Mouse (Mus musculus) midbrain, embryonic 10.5 days (tissue): ENCODE data around the gene Nubpl. TPM values are rescaled to one million over a fixed set of nuclear protein-coding genes. Genes with fewer than 3 reads are reported as not detected.
A peak's percentile ranks its signal among the peaks of the same experiment; 100 is the strongest.
"Not testable (repeated sequence)": the region's sequence is repeated elsewhere in the genome, so short reads cannot be mapped to it uniquely, and the experiment has no call there.

Source experiments
- DNase-seq: peaks from one replicate; pipeline ENCODE4 v3.0.0-alpha.2; 2017; ENCODE audit warnings: low spot score
- H3K27ac ChIP-seq: fragments of 300-500 bp; sonication (generic); replicated peaks from 2 replicates; pipeline ENCODE4 v1.5.1; 2016; ENCODE audit warnings: mild to moderate bottlenecking
- H3K27me3 ChIP-seq: fragments of 300-500 bp; sonication (generic); 2 replicates; pipeline ENCODE4 v1.6.1; 2016; ENCODE audit warnings: low read depth, mild to moderate bottlenecking; ENCODE audit not compliant: poor library complexity, severe bottlenecking
- H3K36me3 ChIP-seq: fragments of 300-500 bp; sonication (generic); 2 replicates; pipeline ENCODE4 v1.6.1; 2016; ENCODE audit warnings: mild to moderate bottlenecking, moderate library complexity
- H3K4me1 ChIP-seq: fragments of 300-500 bp; sonication (generic); 2 replicates; pipeline ENCODE4 v1.6.1; 2016
- H3K4me3 ChIP-seq: fragments of 300-500 bp; sonication (generic); 2 replicates; pipeline ENCODE4 v1.5.1; 2016; ENCODE audit warnings: mild to moderate bottlenecking, moderate library complexity
- H3K9me3 ChIP-seq: fragments of 300-500 bp; sonication (generic); replicated peaks from 2 replicates; pipeline ENCODE4 v1.6.1; 2016; ENCODE audit warnings: mild to moderate bottlenecking
- WGBS: fragments of 180-500 bp; shearing (Covaris S2); methylation state at CpG from one replicate; pipeline ENCODE4 v1.1.7; 2016; 5-methylcytosine and 5-hydroxymethylcytosine counted together
- polyA plus RNA-seq: library from polyadenylated mRNA; unstranded; fragments of >200 nt; fragmentation: Nextera tagmentation; extraction: Ambion mirVana; gene quantifications from 2 replicates; pipeline ENCODE4 v1.2.1, GENCODE M21; 2016

Gene Nubpl
- polyA plus RNA-seq: 15.6 and 17.6 TPM in 2 replicates

- 0% methylated on average over 32 of the region's 32 CpGs for WGBS
- H3K9me3 ChIP-seq: no peaks in the 10 kb centered on the region
- no peaks in the 10 kb centered on the region for H3K27me3 ChIP-seq
- DNase-seq: peak; percentile 96
- peaks cover 8% of the 10 kb centered on the region for H3K4me1 ChIP-seq
- H3K4me3 ChIP-seq: peak within 1 kb of the TSS; percentile 96
- no peaks in the 10 kb centered on the region for H3K36me3 ChIP-seq
- peak within 1 kb of the TSS; percentile 96 for H3K27ac ChIP-seq
Observed at GRCm38 (mm10) chr12:52097650-52098070, at the start of gene Nubpl. Gene Nubpl, plus strand, starts transcription at chr12:52097737.

DNA sequence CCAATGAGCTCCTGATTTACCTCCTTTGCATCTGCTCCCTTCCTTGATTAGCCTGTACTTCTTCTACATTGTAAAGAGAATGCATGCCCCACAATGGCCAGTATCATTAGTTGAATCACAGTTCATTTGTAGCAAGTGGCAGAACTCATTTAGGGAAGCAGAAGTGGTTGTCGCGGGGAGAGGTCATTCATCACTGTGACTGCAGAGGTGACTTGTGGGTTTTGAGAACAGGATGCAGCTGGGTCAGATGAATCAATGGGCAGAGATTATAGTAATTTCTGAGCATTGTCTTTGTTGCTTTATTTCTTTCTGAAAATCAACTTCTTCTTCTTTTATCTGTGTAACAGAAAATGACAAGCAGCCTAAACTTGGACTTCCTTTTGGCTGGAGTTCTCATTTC lies 48.2 kb upstream of the Nubpl start:
- WGBS: 85% methylated on average over 2 of the region's 2 CpGs
- no peak for DNase-seq

DNA sequence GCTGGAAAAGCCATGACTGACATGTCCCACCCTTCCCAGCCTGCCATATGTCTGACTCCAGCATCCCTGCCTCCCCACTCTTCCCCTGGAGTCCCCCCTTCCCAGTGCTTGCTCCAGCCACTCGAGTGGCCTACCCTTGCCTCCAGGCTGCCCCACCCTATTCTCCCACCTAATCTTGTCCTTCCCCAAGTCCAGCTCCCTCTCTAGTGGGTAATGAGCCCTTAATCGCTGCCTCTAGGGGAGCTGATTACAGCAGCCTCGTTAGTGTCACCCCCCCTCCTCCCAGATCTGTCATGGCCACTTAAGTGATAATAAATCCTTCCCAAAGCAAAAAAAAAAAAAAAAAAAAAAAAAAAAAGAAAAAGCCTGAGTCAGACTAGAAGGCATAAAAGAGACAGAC lies 18.2 kb upstream of the Nubpl start:
- WGBS: 46% methylated on average over 2 of the region's 3 CpGs
- DNase-seq, H3K4me1 ChIP-seq, H3K27ac ChIP-seq, H3K9me3 ChIP-seq, H3K4me3 ChIP-seq, H3K36me3 ChIP-seq, H3K27me3 ChIP-seq: not testable (repeated sequence)

More for the DNA sequence above, 48.2 kb upstream of the Nubpl start:
- no peaks in the 10 kb centered on the region for H3K36me3 ChIP-seq
- no peaks in the 10 kb centered on the region for H3K27me3 ChIP-seq
- H3K9me3 ChIP-seq: no peaks in the 10 kb centered on the region
- no peak overlapping the region for H3K4me3 ChIP-seq
- H3K4me1 ChIP-seq: peaks cover 8% of the 10 kb centered on the region
- no peak overlapping the region for H3K27ac ChIP-seq

GRCm38 (mm10) chr12:52097049-52097649 lies 388 bp upstream of the Nubpl start:
- Histone ChIP-seq H3K4me3 (peak overlapping the region; percentile 96), H3K9me3 (no peaks in the 10 kb centered on the region), H3K4me1 (peaks cover 8% of the 10 kb centered on the region), H3K27ac (peak overlapping the region; percentile 96), H3K27me3 (no peaks in the 10 kb centered on the region), H3K36me3 (no peaks in the 10 kb centered on the region)
- 70% methylated on average over 13 of the region's 13 CpGs for WGBS
- no peak for DNase-seq

GRCm38 (mm10) chr12:52120276-52120675 lies 22.7 kb downstream of the Nubpl start:
- H3K27ac ChIP-seq: no peak overlapping the region; the same call in 1 of the 2 replicates
- no peak for DNase-seq
- no peak overlapping the region for H3K4me3 ChIP-seq

GRCm38 (mm10) chr12:52126407-52126806 lies 28.9 kb downstream of the Nubpl start:
- Histone ChIP-seq H3K36me3 (no peaks in the 10 kb centered on the region), H3K4me3 (no peak overlapping the region), H3K4me1 (peaks cover 9% of the 10 kb centered on the region), H3K27me3 (no peaks in the 10 kb centered on the region), H3K27ac (no peak overlapping the region), H3K9me3 (no peaks in the 10 kb centered on the region)
- no peak for DNase-seq
- 86% methylated on average over 3 of the region's 3 CpGs for WGBS

More at GRCm38 (mm10) chr12:52120276-52120675, 22.7 kb downstream of the Nubpl start:
- Histone ChIP-seq H3K4me1 (peaks cover 24% of the 10 kb centered on the region), H3K36me3 (no peaks in the 10 kb centered on the region), H3K9me3 (no peaks in the 10 kb centered on the region), H3K27me3 (no peaks in the 10 kb centered on the region)

DNA sequence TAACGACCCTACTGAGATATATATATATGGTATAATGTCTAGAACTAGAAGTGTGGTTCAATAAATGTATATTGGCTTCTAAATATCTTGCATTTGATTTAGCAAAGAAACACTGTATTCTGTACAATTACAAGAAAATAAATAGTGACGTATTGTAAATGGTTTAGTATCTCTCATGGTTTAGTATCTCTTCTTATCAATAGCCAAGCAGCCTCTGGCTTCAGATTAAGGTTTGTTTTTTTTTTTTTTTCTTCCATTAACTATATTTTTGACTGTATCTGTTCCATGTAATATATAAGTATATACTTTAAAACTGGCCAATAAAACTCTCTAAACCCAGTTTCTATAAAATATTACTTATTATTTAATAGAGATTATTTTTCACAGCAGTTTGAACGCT lies 31.5 kb downstream of the Nubpl start:
- Histone ChIP-seq H3K27me3 (no peaks in the 10 kb centered on the region), H3K9me3 (no peaks in the 10 kb centered on the region), H3K27ac (no peak overlapping the region), H3K4me3 (no peak overlapping the region), H3K36me3 (no peaks in the 10 kb centered on the region), H3K4me1 (peaks cover 13% of the 10 kb centered on the region)
- no peak for DNase-seq
- 90% methylated on average over 3 of the region's 3 CpGs for WGBS

GRCm38 (mm10) chr12:52132256-52132655 lies 34.7 kb downstream of the Nubpl start:
- DNase-seq: peak; percentile 53
- no peaks in the 10 kb centered on the region; the same call in 1 of the 2 replicates for H3K36me3 ChIP-seq
- no peaks in the 10 kb centered on the region for H3K9me3 ChIP-seq
- H3K4me1 ChIP-seq: peaks cover 16% of the 10 kb centered on the region
- 3% methylated on average over 10 of the region's 10 CpGs for WGBS
- 0 out of 2 replicates have a peak overlapping the region, but pooled peaks have one; percentile 2 for H3K4me3 ChIP-seq
- no peaks in the 10 kb centered on the region for H3K27me3 ChIP-seq
- peak overlapping the region; percentile 75 for H3K27ac ChIP-seq

DNA sequence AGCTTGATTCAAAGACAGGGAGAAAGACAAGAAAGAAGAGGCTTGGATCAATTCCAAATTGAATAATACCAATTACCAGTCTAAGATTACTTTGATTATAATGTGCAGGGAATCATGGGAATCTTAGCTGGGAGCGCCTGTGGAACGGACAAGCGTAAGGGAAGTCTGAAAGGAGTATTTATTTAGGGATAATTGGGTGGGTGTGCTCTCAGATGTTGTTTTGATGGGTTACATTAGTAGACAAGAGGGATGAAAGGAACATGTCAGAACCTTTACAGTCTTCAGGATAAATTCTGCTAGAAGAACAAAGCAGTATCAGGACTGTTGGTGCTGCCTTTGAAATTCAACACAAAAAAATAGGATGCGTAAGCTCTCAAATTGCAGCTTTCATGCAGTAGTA lies 40.8 kb downstream of the Nubpl start:
- 82% methylated on average over 4 of the region's 4 CpGs for WGBS
- Histone ChIP-seq H3K27me3 (no peaks in the 10 kb centered on the region), H3K9me3 (no peaks in the 10 kb centered on the region), H3K4me1 (0 out of 2 replicates have a peak, but pooled peaks cover 3% of the 10 kb centered on the region), H3K4me3 (no peak overlapping the region), H3K27ac (no peak overlapping the region), H3K36me3 (no peaks in the 10 kb centered on the region; the same call in 1 of the 2 replicates)
- no peak for DNase-seq

DNA sequence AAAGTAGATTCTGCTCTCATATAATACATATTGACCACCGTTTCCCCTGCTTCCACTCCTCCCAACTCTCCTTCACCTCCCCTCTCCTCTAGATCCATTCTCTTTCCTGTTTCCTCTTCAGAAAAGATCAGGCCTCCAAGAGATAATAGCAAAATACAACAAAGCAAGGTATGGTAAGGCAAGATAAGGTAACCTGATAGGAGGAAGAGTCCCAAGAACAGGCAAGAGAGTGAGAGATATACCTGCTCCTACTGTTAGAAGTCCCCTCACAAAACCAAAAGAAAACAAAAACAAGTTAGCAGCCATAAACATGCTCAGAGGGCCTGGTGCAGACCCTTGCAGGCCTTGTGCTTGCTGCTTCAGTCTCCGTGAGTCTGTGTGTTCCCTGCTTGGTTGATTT lies 49.1 kb downstream of the Nubpl start:
- 80% methylated on average over 2 of the region's 2 CpGs for WGBS

DNA sequence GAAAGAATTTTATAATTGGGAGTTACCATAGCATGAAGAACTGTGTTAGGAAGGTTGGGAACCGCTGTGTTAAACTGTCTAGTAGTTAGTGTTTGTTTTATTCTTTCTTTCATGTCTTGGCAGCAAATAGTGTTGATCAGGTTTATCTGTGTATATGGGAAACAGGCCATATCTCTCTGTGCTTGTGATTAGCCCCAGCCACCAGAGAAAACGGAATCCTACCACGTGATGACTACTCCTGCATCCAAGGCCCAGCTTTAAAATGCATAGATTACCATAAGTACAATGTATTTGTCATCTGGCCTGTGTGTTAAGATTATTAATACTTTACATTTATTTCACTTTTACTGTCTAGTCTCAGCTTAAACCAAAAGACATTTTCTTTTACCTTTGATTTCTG lies 51.9 kb downstream of the Nubpl start:
- Histone ChIP-seq H3K4me3 (no peak overlapping the region), H3K9me3 (peaks cover under 1% of the 10 kb centered on the region; the same call in 1 of the 2 replicates), H3K4me1 (no peaks in the 10 kb centered on the region), H3K27ac (no peak overlapping the region), H3K36me3 (peaks cover 4% of the 10 kb centered on the region), H3K27me3 (no peaks in the 10 kb centered on the region)
- DNase-seq: no peak
- 88% methylated on average over 3 of the region's 3 CpGs for WGBS

More for the DNA sequence above, 49.1 kb downstream of the Nubpl start:
- Histone ChIP-seq H3K4me1 (no peaks in the 10 kb centered on the region), H3K27ac (no peak overlapping the region), H3K4me3 (no peak overlapping the region), H3K36me3 (peaks cover 12% of the 10 kb centered on the region), H3K9me3 (peaks cover 6% of the 10 kb centered on the region; the same call in 1 of the 2 replicates), H3K27me3 (no peaks in the 10 kb centered on the region)
- DNase-seq: no peak

GRCm38 (mm10) chr12:52152071-52152470 lies 54.5 kb downstream of the Nubpl start:
- H3K36me3 ChIP-seq: no peaks in the 10 kb centered on the region
- no peaks in the 10 kb centered on the region for H3K9me3 ChIP-seq
- no peak for DNase-seq
- no peak overlapping the region for H3K27ac ChIP-seq
- H3K4me3 ChIP-seq: no peak overlapping the region
- WGBS: 94% methylated on average over 3 of the region's 3 CpGs
- H3K4me1 ChIP-seq: no peaks in the 10 kb centered on the region
- no peaks in the 10 kb centered on the region for H3K27me3 ChIP-seq

GRCm38 (mm10) chr12:52154906-52155305 lies 57.4 kb downstream of the Nubpl start:
- Histone ChIP-seq H3K4me3 (no peak overlapping the region), H3K36me3 (no peaks in the 10 kb centered on the region), H3K27me3 (no peaks in the 10 kb centered on the region), H3K9me3 (no peaks in the 10 kb centered on the region), H3K27ac (no peak overlapping the region), H3K4me1 (no peaks in the 10 kb centered on the region)
- WGBS: 94% methylated on average over 4 of the region's 4 CpGs
- no peak for DNase-seq
